In genomic region chr19:4438791-4439160, GRCm38 (mm10) we compare ENCODE assay signal across 8 mouse cellular contexts. TPM values are rescaled to one million over a fixed set of nuclear protein-coding genes. Genes with fewer than 3 reads are reported as not detected.
DNase-seq lines count a peak whose midpoint lies in the region; ATAC-seq lines count a peak whose summit lies in the region.

No protein-coding gene starts in this region.

- H3K4me2 ChIP-seq in heart, embryonic 15.5 days: peak overlapping the region; percentile 89
- H3K4me2 ChIP-seq in hindbrain, embryonic 16.5 days (ENCODE audit: low read length): peak overlapping the region; percentile 94
- H3K4me2 ChIP-seq in midbrain, embryonic 14.5 days (ENCODE audit: low read length): peak overlapping the region; percentile 85

- peaks cover 40% of the 10 kb centered on the region for H3K4me1 ChIP-seq in heart, embryonic 15.5 days (replicated peaks)
- peaks cover 13% of the 10 kb centered on the region for H3K4me1 ChIP-seq in hindbrain, embryonic 16.5 days (ENCODE audit: control insufficient read depth, insufficient read depth, low read depth, low read length)
- peaks cover 8% of the 10 kb centered on the region; the same call in 1 of the 2 replicates for H3K4me1 ChIP-seq in midbrain, embryonic 14.5 days (ENCODE audit: control insufficient read depth, insufficient read depth, low read length)

- H3K9me3 ChIP-seq in heart, embryonic 15.5 days (replicated peaks): no peaks in the 10 kb centered on the region
- no peaks in the 10 kb centered on the region for H3K9me3 ChIP-seq in hindbrain, embryonic 16.5 days (ENCODE audit: control insufficient read depth, low read length)
- no peaks in the 10 kb centered on the region for H3K9me3 ChIP-seq in midbrain, embryonic 14.5 days (ENCODE audit: control insufficient read depth, low read length)

- peak overlapping the region; percentile 76 for H3K4me3 ChIP-seq in heart, embryonic 15.5 days
- peak overlapping the region; percentile 51 for H3K4me3 ChIP-seq in hindbrain, embryonic 16.5 days (ENCODE audit: low read length)
- peak overlapping the region; percentile 44 for H3K4me3 ChIP-seq in midbrain, embryonic 14.5 days (replicated peaks; ENCODE audit: low read depth, low read length)

- peak overlapping the region; percentile 49 for H3K27ac ChIP-seq in heart, embryonic 15.5 days
- no peak overlapping the region; the same call in 1 of the 2 replicates for H3K27ac ChIP-seq in hindbrain, embryonic 16.5 days (ENCODE audit: low read depth, low read length)
- no peak overlapping the region for H3K27ac ChIP-seq in midbrain, embryonic 14.5 days (replicated peaks; ENCODE audit: low read depth, low read length)

- ATAC-seq in heart, embryonic 15.5 days (replicated peaks; ENCODE audit: insufficient number of reproducible peaks, insufficient read depth, low FRiP score, low read depth): peak; percentile 3; the same call in 1 of the 2 replicates
- no peak for ATAC-seq in hindbrain, embryonic 16.5 days
- no peak for ATAC-seq in midbrain, embryonic 14.5 days (ENCODE audit: low FRiP score, low TSS enrichment)

- intact Hi-C loops in heart, postnatal 14 days (cut with DNase I): no loop called here

- WGBS in heart, embryonic 15.5 days: 6% methylated on average over 8 of the region's 8 CpGs
- 7% methylated on average over 8 of the region's 8 CpGs for WGBS in hindbrain, embryonic 16.5 days
- 7% methylated on average over 8 of the region's 8 CpGs for WGBS in midbrain, embryonic 14.5 days

- H3K36me3 ChIP-seq in heart, embryonic 15.5 days: no peaks in the 10 kb centered on the region
- H3K36me3 ChIP-seq in hindbrain, embryonic 16.5 days (ENCODE audit: control insufficient read depth, insufficient read depth, low read length): no peaks in the 10 kb centered on the region
- no peaks in the 10 kb centered on the region for H3K36me3 ChIP-seq in midbrain, embryonic 14.5 days (ENCODE audit: control insufficient read depth, insufficient read depth, low read length)

- H3K9ac ChIP-seq in heart, embryonic 15.5 days: peak overlapping the region; percentile 71
- H3K9ac ChIP-seq in hindbrain, embryonic 16.5 days (ENCODE audit: low read depth, low read length): peak overlapping the region; percentile 67
- peak overlapping the region; percentile 52 for H3K9ac ChIP-seq in midbrain, embryonic 14.5 days (replicated peaks; ENCODE audit: low read length)

- H3K27me3 ChIP-seq in heart, embryonic 15.5 days: no peaks in the 10 kb centered on the region
- peaks cover 12% of the 10 kb centered on the region for H3K27me3 ChIP-seq in hindbrain, embryonic 16.5 days (replicated peaks; ENCODE audit: control insufficient read depth, insufficient read depth, low read length)
- H3K27me3 ChIP-seq in midbrain, embryonic 14.5 days (ENCODE audit: control insufficient read depth, insufficient read depth, low read length): 0 out of 2 replicates have a peak, but pooled peaks cover 3% of the 10 kb centered on the region

- DNase-seq in heart, postnatal 14 days: no peak
- DNase-seq in R1 (ENCODE audit: low read depth, low spot score): peak; percentile 28
- no peak for DNase-seq in midbrain, embryonic 14.5 days
- no peak for DNase-seq in retina, postnatal 1 day
- DNase-seq in gastrocnemius, postnatal 4 days (ENCODE audit: low spot score in 2 of 2): no peak
- no peak for DNase-seq in thymus, postnatal 4 days

RNA-seq across cellular contexts. Expression of gene Rhod, which starts 0.5 kb away (rescaled TPM):
- 22.6 and 28.1 TPM in 2 replicates for polyA plus RNA-seq in heart, embryonic 15.5 days (2015; fragmentation: Nextera tagmentation; extraction: Ambion mirVana)
- total RNA-seq in heart, postnatal 14 days (2021): 1 to 10 TPM; 5.9 to 6.6 TPM
- 6.4 and 6.6 TPM in 2 replicates for polyA plus RNA-seq in hindbrain, embryonic 16.5 days (2015; fragmentation: Nextera tagmentation; extraction: Ambion mirVana)
- 2.6 and 4.8 TPM in 2 replicates for polyA plus RNA-seq in midbrain, embryonic 14.5 days (2014; fragmentation: Nextera tagmentation; extraction: Ambion mirVana)
- 1 to 10 TPM; 4.4 to 5.2 TPM for total RNA-seq in gastrocnemius, postnatal 4 days (2021)

RNA-seq across cellular contexts. Expression of gene Syt12, which starts 38.5 kb away (rescaled TPM):
- polyA plus RNA-seq in heart, embryonic 15.5 days (2015; fragmentation: Nextera tagmentation; extraction: Ambion mirVana): 0.68 and 0.98 TPM in 2 replicates
- 1 to 10 TPM; 1.8 to 5.0 TPM for total RNA-seq in heart, postnatal 14 days (2021)
- polyA plus RNA-seq in hindbrain, embryonic 16.5 days (2015; fragmentation: Nextera tagmentation; extraction: Ambion mirVana): 8.4 and 9.0 TPM in 2 replicates
- polyA plus RNA-seq in midbrain, embryonic 14.5 days (2014; fragmentation: Nextera tagmentation; extraction: Ambion mirVana): 1.6 and 1.9 TPM in 2 replicates
- total RNA-seq in gastrocnemius, postnatal 4 days (2021): 1 to 10 TPM in 1 of 2 experiments, under 1 TPM in 1; 0.86 to 1.0 TPM

RNA-seq across cellular contexts. Expression of gene Kdm2a, which starts 40.7 kb away (rescaled TPM):
- 29.5 and 37.2 TPM in 2 replicates for polyA plus RNA-seq in heart, embryonic 15.5 days (2015; fragmentation: Nextera tagmentation; extraction: Ambion mirVana)
- 10 to 100 TPM; 47.6 to 49.5 TPM for total RNA-seq in heart, postnatal 14 days (2021)
- polyA plus RNA-seq in hindbrain, embryonic 16.5 days (2015; fragmentation: Nextera tagmentation; extraction: Ambion mirVana): 29.8 and 34.8 TPM in 2 replicates
- 29.2 and 43.9 TPM in 2 replicates for polyA plus RNA-seq in midbrain, embryonic 14.5 days (2014; fragmentation: Nextera tagmentation; extraction: Ambion mirVana)
- 10 to 100 TPM; 50.9 to 66.8 TPM for total RNA-seq in gastrocnemius, postnatal 4 days (2021)

RNA-seq across cellular contexts. Expression of gene 2010003K11Rik, which starts 59.6 kb away (rescaled TPM):
- not detected in 2 replicates for polyA plus RNA-seq in heart, embryonic 15.5 days (2015; fragmentation: Nextera tagmentation; extraction: Ambion mirVana)
- total RNA-seq in heart, postnatal 14 days (2021): under 1 TPM in 1 of 2 experiments, not detected in 1; 0.48 TPM
- polyA plus RNA-seq in hindbrain, embryonic 16.5 days (2015; fragmentation: Nextera tagmentation; extraction: Ambion mirVana): not detected in 2 replicates
- polyA plus RNA-seq in midbrain, embryonic 14.5 days (2014; fragmentation: Nextera tagmentation; extraction: Ambion mirVana): not detected in 2 replicates
- under 1 TPM in 1 of 2 experiments, not detected in 1; 0.23 TPM for total RNA-seq in gastrocnemius, postnatal 4 days (2021)
